Mouse (Mus musculus) kidney, postnatal 0 days (tissue): ENCODE data around the gene Hrct1. TPM values are rescaled to one million over a fixed set of nuclear protein-coding genes. Genes with fewer than 3 reads are reported as not detected.

Source experiments
- ATAC-seq: fragments of 200-750 bp; cut with Nextera tagmentation; replicated peaks from 2 replicates; pipeline ENCODE4 v1.8.0; 2017; ENCODE audit warnings: low read depth, moderate number of reproducible peaks, moderate TSS enrichment, moderate library complexity; ENCODE audit not compliant: low FRiP score
- DNase-seq: peaks from one replicate; pipeline ENCODE4 v3.0.0-alpha.2; 2016; ENCODE audit warnings: low spot score
- H3K27ac ChIP-seq: fragments of 300-500 bp; sonication (generic); 2 replicates; pipeline ENCODE4 v1.5.1; 2014; ENCODE audit warnings: mild to moderate bottlenecking
- H3K27me3 ChIP-seq: fragments of 300-500 bp; sonication (generic); 2 replicates; pipeline ENCODE4 v1.6.1; 2014; ENCODE audit warnings: low read length, mixed read lengths; ENCODE audit not compliant: insufficient read depth
- H3K36me3 ChIP-seq: fragments of 300-500 bp; sonication (generic); 2 replicates; pipeline ENCODE4 v1.6.1; 2014; ENCODE audit warnings: low read length, mixed read lengths; ENCODE audit not compliant: insufficient read depth
- H3K4me1 ChIP-seq: fragments of 300-500 bp; sonication (generic); replicated peaks from 2 replicates; pipeline ENCODE4 v1.6.1; 2014; ENCODE audit warnings: antibody characterized with exemption, low read length, mixed read lengths; ENCODE audit not compliant: insufficient read depth
- H3K4me2 ChIP-seq: fragments of 300-500 bp; sonication (generic); 2 replicates; pipeline ENCODE4 v1.6.1; 2014; ENCODE audit warnings: mild to moderate bottlenecking, low read length, moderate library complexity, mixed read lengths
- H3K4me3 ChIP-seq: fragments of 300-500 bp; sonication (generic); replicated peaks from 2 replicates; pipeline ENCODE4 v1.5.1; 2014; ENCODE audit warnings: low read depth, low read length
- H3K9ac ChIP-seq: fragments of 300-500 bp; sonication (generic); 2 replicates; pipeline ENCODE4 v1.6.1; 2014; ENCODE audit warnings: low read depth, low read length
- H3K9me3 ChIP-seq: fragments of 300-500 bp; sonication (generic); replicated peaks from 2 replicates; pipeline ENCODE4 v1.6.1; 2016; ENCODE audit warnings: low read length, inconsistent platforms, mixed read lengths
- CTCF ChIP-seq: IDR thresholded peaks from 2 replicates; pipeline ENCODE4 v1.5.1; 2016; ENCODE audit warnings: antibody characterized with exemption, low read depth, mild to moderate bottlenecking, moderate library complexity
- WGBS: fragments of 180-500 bp; shearing (Covaris S2); extraction: QIAGEN DNeasy Blood & Tissue Kit; methylation state at CpG from one replicate; pipeline ENCODE4 v1.1.7; 2014; 5-methylcytosine and 5-hydroxymethylcytosine counted together
- polyA plus RNA-seq: library from polyadenylated mRNA; unstranded; fragments of >200 nt; fragmentation: Nextera tagmentation; extraction: Ambion mirVana; gene quantifications from 2 replicates; pipeline ENCODE4 v1.2.1, GENCODE M21; 2015

Hrct1 gene
- polyA plus RNA-seq, 1 experiment from 2014 or later: 3.2 TPM

DNA sequence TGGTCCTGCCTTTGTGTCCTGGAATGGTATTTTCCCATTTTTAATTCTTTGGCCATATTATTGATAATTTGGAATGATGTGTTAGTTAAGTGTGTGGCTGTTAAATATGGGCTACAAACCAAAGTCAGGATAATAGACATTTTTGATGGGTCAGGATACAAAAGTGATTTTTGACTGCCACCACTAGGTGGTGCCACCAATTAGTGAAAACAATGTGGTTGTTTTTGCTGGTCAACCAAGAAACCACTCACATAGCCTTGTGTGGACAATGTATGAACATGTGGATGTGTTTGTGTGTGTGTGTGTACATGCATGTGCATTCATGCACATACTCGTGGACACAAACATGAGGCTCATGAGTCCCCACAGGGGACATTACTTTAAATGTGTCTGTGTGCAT is 2.2 kb upstream of the Hrct1 start:
- no peak overlapping the region for H3K4me3 ChIP-seq
- H3K36me3 ChIP-seq: no peaks in the 10 kb centered on the region
- no peaks in the 10 kb centered on the region for H3K27me3 ChIP-seq
- no peaks in the 10 kb centered on the region for H3K9me3 ChIP-seq
- no peak overlapping the region for H3K27ac ChIP-seq
- TF ChIP-seq CTCF: peak; percentile 84
- DNase-seq (peak; percentile 72), ATAC-seq (no peak)
- no peak overlapping the region for H3K9ac ChIP-seq
- WGBS: 53% methylated on average over 1 of the region's 1 CpGs
- H3K4me2 ChIP-seq: no peak overlapping the region
- peaks cover 25% of the 10 kb centered on the region for H3K4me1 ChIP-seq

DNA sequence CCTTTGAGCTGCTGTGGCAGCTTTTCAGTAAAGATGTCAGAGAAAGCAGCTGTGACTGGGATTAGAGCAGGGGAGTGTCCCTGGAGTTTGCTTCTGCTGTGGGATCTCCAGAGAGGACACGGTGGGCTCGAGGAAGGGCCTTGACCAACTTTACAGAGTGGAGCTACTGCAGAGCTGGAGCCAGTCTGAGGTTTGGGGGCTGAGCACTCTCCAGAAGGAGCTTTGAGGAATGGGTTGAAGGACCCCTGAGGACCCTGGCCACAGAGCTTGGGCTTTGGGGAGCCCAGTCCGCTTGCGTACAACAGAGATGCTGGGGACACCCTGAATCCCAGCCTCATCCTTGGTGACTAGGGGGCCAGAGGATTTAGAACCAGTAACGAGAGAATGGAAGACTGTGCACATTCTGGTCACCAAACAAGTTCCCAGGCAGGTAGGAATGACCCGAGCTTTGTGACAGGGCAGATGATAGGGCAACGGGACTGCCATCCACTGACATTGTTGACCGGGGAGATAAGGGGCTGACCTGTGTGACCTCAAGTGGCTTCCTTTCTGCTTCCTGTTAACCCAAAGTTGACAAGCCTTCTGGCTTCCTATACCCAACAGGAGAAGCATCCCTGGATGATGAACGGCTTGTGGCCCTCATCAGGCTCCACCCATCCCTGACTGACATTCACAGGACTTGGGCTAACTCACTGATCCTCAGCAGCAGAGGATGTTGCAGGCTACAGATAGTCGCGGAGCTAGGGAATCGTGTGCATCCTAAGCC is 577 bp upstream of the Hrct1 start:
- no peaks in the 10 kb centered on the region for H3K36me3 ChIP-seq
- DNase-seq: peak; percentile 29
- H3K4me1 ChIP-seq: peaks cover 32% of the 10 kb centered on the region
- peak overlapping the region; percentile 95; the same call in 1 of the 2 replicates for H3K27ac ChIP-seq
- H3K4me3 ChIP-seq: no peak overlapping the region
- no peak for TF ChIP-seq CTCF
- ATAC-seq: peak; percentile 18; the same call in 1 of the 2 replicates
- no peak overlapping the region for H3K9ac ChIP-seq
- no peaks in the 10 kb centered on the region for H3K27me3 ChIP-seq
- no peaks in the 10 kb centered on the region for H3K9me3 ChIP-seq
- H3K4me2 ChIP-seq: no peak overlapping the region
- WGBS: 66% methylated on average over 12 of the region's 12 CpGs

DNA sequence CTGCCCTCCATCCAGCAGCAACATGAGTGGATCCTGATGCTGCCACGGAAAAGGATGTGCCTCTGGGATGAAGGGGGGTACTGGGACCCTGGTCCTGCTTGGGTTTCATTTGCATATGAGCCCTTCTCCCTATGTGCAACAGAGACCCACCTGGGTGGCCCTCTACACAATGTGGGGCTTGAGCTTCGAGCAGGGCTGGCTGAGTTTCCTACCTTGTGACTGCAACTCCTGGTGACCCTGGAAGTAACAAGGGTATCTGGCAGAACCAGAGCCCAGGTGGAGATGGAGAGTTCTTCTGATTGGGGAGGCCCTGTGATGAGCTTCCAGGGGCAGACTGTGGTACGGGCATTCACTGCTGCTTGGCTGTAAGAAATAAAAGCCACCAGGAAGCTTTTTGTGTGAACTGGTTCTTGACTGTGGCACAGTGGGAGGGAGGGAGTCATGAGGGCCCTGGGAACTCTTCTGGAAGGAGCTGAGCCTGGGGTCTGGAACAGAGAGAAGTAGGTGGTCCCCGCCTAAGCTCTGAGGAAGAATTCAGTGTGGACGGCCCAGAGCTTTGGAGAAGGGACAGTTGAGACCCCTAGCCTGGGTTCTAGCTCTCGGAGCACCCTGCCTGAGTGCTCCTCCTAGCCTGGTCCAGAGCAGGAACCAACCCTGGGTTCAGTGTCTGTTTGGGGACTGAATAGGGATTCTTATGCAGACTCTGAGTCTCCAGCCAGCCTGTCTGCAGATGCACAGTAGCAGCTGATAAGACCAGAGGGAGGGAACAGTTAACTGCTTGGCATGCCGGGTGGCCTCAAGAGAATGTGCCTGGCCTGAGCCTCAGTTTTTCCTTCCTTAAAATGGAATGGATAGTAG is 959 bp downstream of the Hrct1 start:
- ATAC-seq (no peak; the same call in 1 of the 2 replicates), DNase-seq (no peak)
- no peak overlapping the region for H3K4me2 ChIP-seq
- WGBS: 68% methylated on average over 7 of the region's 7 CpGs
- H3K9me3 ChIP-seq: no peaks in the 10 kb centered on the region
- peak overlapping the region; percentile 95 for H3K27ac ChIP-seq
- H3K9ac ChIP-seq: no peak overlapping the region
- H3K27me3 ChIP-seq: no peaks in the 10 kb centered on the region
- TF ChIP-seq CTCF: no peak
- peaks cover 32% of the 10 kb centered on the region for H3K4me1 ChIP-seq
- no peaks in the 10 kb centered on the region for H3K36me3 ChIP-seq
- H3K4me3 ChIP-seq: no peak overlapping the region

DNA sequence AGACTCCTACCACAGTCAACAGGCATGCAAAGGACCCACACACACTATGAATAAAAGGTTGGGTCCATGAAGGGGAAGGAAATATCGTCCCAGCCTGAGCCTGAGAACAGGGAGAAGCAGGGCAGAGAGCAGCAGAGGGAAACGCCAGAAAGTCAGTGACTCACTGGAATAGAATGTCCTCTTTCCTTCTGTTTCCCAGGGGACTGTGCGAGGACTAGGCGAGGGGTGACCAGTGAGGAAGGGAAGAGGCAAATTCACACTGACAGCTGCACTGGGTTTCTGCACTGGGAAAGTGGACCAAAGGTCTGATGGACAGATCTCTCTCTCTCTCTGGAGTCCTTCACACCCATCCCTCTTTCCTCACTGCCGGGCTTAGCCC is 1.6 kb downstream of the Hrct1 start:
- ATAC-seq: peak; percentile 78
- 18% methylated on average over 4 of the region's 5 CpGs for WGBS

DNA sequence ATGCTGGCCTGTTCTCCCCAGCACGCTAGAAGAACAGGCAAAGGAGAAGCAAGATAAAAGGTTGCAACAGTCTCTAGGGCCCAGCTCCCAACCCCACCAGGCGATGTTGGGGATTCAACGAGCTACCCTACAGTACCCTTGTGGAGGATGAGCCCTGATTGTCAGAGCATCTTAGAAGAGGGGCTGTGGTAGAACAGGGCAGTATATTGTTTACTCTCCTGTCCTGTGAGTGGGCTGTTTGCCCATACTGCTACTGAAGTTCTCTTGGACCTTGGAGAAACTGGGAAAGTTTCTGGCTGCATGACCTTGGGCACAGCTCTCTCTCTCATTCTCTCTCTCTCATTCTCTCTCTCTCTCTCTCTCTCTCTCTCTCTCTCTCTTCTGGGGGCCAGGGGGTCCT is 2.1 kb downstream of the Hrct1 start:
- ATAC-seq: no peak
- peak overlapping the region; percentile 4; the same call in 1 of the 2 replicates for H3K4me2 ChIP-seq
- WGBS: 33% methylated on average over 3 of the region's 3 CpGs

More for the DNA sequence above, 1.6 kb downstream of the Hrct1 start:
- Histone ChIP-seq H3K36me3 (no peaks in the 10 kb centered on the region), H3K4me3 (no peak overlapping the region), H3K27ac (peak overlapping the region; percentile 95), H3K9me3 (no peaks in the 10 kb centered on the region), H3K9ac (no peak overlapping the region), H3K4me1 (peaks cover 32% of the 10 kb centered on the region), H3K4me2 (peak overlapping the region; percentile 4; the same call in 1 of the 2 replicates), H3K27me3 (no peaks in the 10 kb centered on the region)
- TF ChIP-seq CTCF: no peak
- peak; percentile 93 for DNase-seq

DNA sequence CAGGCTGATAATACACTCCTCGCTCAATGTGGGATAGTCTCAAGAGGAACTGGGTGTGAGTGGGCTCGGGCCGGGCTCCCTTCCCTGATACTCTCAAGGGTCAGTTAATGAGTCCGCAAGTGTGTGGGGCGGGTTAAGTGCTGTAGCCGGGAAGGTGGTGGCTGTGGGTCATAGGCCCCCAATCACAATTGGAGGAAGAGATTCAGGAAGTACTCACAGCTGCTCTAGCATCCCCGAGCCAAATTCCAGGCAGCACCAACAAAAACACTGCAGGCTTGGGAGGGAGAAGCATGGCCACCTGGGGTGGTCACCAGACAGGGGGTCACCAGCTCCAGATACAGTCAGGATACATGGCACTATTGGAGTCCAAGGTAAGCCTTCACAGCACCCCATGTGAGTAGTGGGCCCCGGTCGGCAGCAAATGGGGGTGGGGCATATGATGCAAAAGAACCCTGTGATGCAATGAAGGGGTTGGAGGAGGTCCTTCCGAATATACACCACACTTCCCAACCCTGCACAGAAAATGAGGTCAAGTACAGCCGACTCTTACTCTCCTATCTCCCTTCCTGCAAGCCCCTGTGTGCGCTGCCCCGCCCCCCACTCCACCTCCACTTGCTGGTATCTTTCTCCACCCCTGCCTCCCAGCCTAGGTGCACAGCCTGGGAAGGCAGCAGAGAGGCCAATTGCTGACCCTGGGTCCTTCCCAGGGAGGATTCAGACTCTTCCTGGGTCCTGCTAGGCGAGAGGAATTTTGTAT is 3.0 kb downstream of the Hrct1 start, which contains the start of gene Spaar:
Gene Spaar (plus strand): TSS at position 241 of the 757 bp plus-strand sequence.
- ATAC-seq (no peak), DNase-seq (peak; percentile 55)
- Histone ChIP-seq H3K9ac (no peak within 1 kb of the TSS), H3K4me2 (peak within 1 kb of the TSS; percentile 4; the same call in 1 of the 2 replicates), H3K4me1 (peaks cover 32% of the 10 kb centered on the region), H3K36me3 (no peaks in the 10 kb centered on the region), H3K4me3 (no peak within 1 kb of the TSS), H3K27me3 (no peaks in the 10 kb centered on the region), H3K9me3 (no peaks in the 10 kb centered on the region), H3K27ac (peak within 1 kb of the TSS; percentile 95)
- 55% methylated on average over 14 of the region's 14 CpGs for WGBS
- TF ChIP-seq CTCF: no peak

More for the DNA sequence above, 2.1 kb downstream of the Hrct1 start:
- no peaks in the 10 kb centered on the region for H3K36me3 ChIP-seq
- no peaks in the 10 kb centered on the region for H3K9me3 ChIP-seq
- H3K9ac ChIP-seq: no peak overlapping the region
- no peaks in the 10 kb centered on the region for H3K27me3 ChIP-seq
- H3K27ac ChIP-seq: peak overlapping the region; percentile 95
- H3K4me1 ChIP-seq: peaks cover 32% of the 10 kb centered on the region
- H3K4me3 ChIP-seq: no peak overlapping the region
- peak; percentile 40 for DNase-seq
- no peak for TF ChIP-seq CTCF
